Mouse (Mus musculus): Measurements from ENCODE around the gene Rab37.

Rab37 gene

GRCm38 (mm10) chr11:115131768-115132381 lies 40.6 kb downstream of the Rab37 start:
- DNase-seq (ENCODE audit: low read depth, low spot score), result no peak

GRCm38 (mm10) chr11:115133800-115134199 lies 42.6 kb downstream of the Rab37 start, which contains the start of gene Cd300lf:
TSS of gene Cd300lf (minus strand) at chr11:115133992.
- no peak for DNase-seq (ENCODE audit: low read depth, low spot score)

- DNase-seq (ENCODE audit: low read depth, low spot score), result no peak
These were observed 47.5 kb downstream of the Rab37 start for GRCm38 (mm10) chr11:115138597-115139262.

DNA sequence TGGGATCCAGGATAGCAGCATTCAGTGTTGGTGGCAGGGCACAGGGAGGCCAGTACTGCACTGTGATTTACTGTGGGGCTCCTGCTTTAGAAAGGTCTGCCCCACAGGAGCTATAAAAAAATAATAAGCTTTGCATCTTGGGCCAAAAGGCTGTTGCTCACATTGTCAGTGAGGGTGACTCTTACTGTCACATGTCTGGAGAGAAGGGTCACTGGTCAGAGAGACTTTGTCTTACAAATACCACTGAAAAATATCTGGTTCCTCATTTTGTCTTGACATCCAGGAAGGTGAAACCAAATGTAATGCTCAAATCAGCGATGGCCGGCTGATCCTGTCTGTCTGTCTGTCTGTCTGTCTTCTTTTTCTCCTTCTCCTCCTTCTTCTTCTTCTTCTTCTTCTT lies 50.7 kb downstream of the Rab37 start:
- no peak for DNase-seq (ENCODE audit: low read depth, low spot score)

- DNase-seq (ENCODE audit: low read depth, low spot score), result no peak
These were observed 56.6 kb downstream of the Rab37 start for GRCm38 (mm10) chr11:115147813-115148212.

DNA sequence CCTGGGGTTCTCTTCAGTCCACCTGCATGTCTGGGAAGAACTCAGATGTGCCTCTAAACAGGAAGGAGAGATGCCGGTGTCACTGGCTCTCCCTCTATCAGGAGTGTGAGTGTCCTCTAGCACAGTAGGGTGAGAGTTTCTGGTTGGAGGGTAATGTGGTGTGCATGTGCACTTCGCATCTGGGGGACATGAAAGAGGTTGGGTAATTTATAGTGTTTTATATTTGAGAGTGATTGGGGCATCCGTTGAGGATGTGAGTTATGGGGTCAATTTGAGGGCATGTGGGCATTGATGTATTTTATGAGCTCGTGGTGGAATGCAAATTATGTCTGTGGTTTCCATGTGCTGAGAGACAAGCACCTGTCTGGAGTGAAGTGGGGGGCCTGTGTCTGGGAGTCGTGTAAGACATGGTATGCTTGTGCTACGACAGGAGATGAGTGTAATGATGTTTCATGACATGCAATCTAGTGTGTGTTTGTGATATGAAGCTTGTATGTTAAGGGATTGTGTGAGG lies 59.6 kb downstream of the Rab37 start:
- DNase-seq (ENCODE audit: low read depth, low spot score), result no peak

DNA sequence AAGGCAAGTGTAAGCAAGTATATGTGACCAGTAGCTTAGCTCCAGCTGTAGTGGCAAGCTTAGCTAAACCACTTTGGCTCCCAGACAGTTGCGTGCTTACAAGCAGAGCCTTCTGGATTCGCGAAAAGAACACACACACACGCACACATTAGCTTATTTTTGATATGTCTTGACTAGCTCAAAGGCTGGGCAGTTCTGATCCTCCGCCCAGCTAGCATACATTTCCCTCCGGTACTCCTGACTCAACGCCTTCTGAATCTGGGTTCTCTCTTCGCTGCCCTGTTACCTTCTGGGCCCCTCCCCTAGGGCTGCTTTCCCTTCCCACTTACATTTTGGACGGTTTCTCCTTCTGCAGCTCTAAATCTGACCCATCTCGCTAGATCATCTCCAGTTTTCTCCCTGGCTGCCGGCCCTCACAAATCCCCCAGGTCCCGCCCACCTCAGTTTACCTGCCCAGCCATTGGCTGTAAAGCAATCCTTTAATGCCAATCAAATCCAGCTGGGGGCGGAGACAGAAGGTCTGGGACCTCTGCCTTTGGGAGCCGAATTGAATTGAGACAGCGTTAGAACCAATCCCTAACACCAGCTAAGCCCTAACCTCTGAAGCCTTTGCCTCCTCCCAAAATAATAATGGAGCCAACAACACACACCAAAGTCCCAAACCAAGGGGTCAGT lies 60.7 kb downstream of the Rab37 start:
- no peak for DNase-seq (ENCODE audit: low read depth, low spot score)

DNA sequence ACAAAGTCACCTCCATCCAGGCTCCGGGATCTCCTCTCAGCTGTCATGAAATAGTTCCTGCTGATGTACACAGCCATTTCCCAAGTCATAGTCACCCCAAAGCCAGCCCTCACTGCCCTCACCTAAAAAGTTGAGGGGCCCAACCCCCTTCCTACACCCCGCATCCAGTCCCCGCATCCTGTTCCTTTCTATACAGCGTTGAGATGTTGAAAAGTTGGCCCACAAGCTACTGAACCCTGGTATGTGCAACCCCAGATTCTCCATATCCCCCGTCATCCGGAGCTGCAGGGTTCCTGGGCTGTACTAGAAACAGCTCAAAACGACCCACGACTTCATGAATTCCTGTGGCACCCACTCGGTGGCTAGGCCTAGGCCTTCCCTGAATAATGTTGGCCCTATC lies 61.9 kb downstream of the Rab37 start:
- DNase-seq (ENCODE audit: low read depth, low spot score), result no peak

DNA sequence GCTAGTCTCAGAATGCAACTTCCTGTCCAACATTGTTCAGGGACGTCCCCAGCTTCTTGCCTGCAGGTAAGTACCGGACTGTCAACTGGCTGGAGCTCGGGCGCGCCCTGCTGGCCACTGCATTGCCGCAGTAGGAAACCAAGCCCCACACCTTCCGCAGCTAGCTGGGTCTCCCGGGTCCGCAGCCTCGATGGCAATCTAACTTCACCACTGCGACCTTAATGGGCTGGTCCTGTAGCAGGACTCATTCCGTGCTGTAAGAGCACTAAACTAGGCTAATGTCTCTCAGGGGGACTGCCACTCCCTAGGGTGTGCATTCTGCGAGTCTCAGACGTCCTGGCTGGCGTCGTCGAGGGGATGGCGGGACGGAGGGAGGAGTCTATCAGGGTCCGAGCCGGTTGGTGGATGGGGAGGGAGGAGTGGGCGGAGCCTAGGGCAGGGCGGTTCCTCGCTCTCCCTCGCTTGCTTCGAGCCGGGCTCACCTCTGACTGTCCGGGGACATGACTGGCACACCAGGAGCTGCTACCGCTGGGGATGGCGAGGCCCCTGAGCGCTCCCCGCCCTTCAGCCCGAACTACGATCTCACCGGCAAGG lies 62.6 kb downstream of the Rab37 start:
- DNase-seq (ENCODE audit: low read depth, low spot score), result no peak

DNA sequence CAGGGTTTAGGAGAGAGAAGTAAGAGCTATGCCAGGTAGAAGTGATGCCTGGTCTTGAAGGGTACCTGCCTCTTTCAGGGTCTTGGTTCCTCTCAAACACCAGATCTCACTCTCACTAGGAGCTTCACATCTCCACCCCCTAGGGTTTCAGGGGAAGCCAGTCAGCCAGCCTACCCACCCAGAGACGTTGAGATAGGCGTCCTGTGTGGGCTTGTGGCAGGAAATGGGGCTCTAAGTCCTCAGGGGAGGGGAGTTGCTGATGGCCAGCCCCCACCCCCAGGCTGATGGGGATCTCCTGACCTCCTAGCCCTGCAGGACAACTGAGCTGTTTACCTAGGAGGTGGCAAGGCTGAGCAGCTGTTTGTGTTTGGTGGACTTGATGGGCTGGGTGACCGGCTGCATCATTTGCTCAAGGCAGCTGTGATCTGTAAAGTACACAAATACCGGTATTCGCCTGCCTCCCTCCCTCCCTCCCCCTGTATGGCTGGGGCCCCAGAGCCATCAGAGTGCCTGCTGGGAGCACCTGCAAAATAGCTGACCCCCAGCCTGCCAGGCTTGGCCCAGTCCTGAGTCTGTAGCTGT lies 63.9 kb downstream of the Rab37 start:
- no peak for DNase-seq (ENCODE audit: low read depth, low spot score)

DNA sequence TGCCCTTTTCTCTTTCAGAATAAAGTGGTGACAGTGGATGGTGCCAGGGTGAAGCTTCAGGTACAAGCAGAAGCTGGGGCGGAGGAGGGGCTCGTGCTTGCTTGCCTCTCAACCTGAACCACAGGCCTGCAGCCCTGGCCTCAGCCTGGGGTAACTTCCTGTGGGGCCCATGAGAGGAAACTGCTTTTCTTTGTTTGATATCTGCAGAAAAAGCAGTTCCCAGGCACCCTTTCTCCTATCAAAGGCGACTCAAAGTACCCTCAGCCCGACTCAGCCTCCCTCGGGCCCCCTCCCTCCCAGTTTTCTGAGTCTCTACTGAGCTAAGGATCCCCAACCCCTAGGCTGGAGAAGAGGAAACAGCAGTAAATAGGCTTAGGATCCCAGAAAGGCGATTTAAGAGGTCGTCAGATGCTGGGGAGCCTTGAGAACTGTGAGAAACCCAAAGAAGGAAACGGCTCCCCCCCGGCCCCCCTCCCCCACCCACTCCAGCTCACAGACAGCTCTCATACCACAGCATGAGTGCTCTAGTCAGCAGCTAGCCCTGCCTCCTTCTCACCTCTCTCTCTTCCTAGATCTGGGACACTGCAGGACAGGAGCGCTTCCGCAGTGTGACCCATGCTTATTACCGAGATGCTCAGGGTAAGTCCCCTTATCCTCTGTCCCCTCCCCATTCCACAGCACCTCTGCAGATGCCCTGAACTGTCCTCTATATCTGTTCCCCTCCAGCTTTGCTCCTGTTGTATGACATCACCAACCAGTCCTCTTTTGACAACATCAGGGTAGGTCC lies 66.9 kb downstream of the Rab37 start:
- DNase-seq (ENCODE audit: low read depth, low spot score), result no peak

GRCm38 (mm10) chr11:115160016-115160797 lies 69.0 kb downstream of the Rab37 start:
- no peak for DNase-seq (ENCODE audit: low read depth, low spot score)

GRCm38 (mm10) chr11:115160883-115161577 lies 69.8 kb downstream of the Rab37 start:
- no peak for DNase-seq (ENCODE audit: low read depth, low spot score)

GRCm38 (mm10) chr11:115161578-115162204 lies 70.5 kb downstream of the Rab37 start:
- DNase-seq (ENCODE audit: low read depth, low spot score), result no peak

- DNase-seq (ENCODE audit: low read depth, low spot score), result no peak
These were observed 71.0 kb downstream of the Rab37 start for GRCm38 (mm10) chr11:115162205-115162601.

DNA sequence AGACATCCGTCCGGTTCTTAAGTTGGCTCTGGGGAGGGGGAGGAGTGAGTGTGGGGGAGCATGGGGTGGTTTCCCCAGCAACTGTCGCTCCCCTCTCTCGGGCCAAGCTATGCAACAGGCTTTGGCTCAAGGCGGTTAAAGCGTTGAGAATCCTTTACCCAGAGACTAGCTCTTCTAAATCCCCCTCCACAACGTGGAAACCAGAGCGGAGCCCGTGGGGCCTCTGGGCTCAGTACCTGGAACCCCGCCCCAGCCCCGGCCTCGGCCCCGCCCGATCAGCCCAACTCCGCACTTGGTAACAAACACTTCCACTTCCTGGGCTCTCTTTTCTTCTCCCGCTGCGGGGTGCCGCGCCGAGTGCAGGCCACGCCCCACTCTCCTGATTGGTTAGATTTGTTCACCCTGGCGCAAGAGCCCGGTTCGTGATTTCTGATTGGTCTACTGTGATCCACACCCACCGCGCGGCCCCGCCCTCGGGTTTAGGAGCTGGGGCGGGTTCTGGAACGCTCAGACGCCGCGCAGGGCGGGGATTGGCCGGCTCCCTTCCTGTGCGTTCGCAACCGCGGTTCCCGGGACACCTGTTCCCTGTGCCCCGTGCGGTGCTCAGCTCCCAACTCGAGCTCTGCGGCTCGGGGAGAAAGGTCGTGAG lies 71.7 kb downstream of the Rab37 start, which contains the start of gene Slc9a3r1:
Slc9a3r1 (plus strand) TSS at position 510 of the 649 bp plus-strand sequence.
- peak; percentile 76 for DNase-seq (ENCODE audit: low read depth, low spot score)

GRCm38 (mm10) chr11:115163568-115164150 lies 72.4 kb downstream of the Rab37 start:
- DNase-seq (ENCODE audit: low read depth, low spot score), result no peak

- no peak for DNase-seq (ENCODE audit: low read depth, low spot score)
These were observed 73.2 kb downstream of the Rab37 start for GRCm38 (mm10) chr11:115164341-115164975.

Measured in brain, embryonic 18.5 days (tissue).